Mouse (Mus musculus): Measurements from ENCODE around the gene H2-M3.
"Not testable (repeated sequence)": the region's sequence is repeated elsewhere in the genome, so short reads cannot be mapped to it uniquely, and the experiment has no call there.

The H2-M3 gene

DNA sequence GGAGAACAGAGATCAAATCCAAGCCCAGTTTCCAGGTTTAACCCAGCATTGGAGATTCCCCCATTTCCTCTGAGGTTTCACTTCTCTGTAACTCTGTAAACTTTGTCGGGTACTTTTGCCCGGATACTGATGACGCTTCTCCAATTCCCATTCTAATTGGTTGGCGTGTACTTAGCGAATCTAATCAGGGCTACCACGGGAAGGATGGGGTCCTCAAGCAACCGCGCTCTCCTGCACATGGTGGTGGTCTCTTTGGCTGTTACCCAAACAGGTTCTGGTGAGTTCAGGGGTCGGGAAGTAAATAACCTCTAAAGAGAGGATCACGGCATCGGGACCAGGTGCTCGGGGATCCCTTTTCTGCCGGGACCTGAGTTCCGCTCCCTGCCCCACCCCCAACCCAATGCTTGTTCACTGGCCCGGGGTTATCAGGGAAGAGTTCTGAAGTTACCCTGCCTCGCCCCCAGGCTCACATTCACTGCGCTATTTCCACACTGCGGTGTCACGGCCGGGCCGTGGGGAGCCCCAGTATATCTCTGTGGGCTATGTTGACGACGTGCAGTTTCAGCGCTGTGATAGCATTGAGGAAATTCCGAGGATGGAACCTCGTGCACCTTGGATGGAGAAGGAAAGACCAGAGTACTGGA lies at the start of gene H2-M3:
TSS of gene H2-M3 (plus strand) at position 163 of the 644 bp plus-strand sequence.
- peak; percentile 91 for DNase-seq (ENCODE audit: low spot score)

DNA sequence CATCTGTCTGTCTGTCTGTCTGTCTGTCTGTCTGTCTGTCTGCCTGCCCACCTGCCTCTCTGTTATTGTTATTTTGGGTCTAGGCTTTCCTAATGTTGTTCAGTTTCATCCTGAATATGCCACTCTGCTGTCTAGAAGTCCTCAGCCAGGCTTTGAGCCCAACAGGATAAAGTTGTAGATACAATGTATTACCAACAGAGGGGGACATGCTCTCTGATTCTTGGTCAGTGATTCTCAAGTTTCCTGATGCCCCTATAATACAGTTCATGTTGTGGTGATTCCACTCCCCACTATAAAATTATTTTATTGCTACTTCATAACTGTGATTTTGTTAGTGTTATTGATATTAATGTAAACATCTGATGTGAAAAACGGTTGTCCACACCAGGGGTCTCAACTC lies 48.1 kb upstream of the H2-M3 start:
- no peak for DNase-seq (ENCODE audit: low spot score)

- DNase-seq (ENCODE audit: low spot score), result not testable (repeated sequence)
These were observed 32.8 kb upstream of the H2-M3 start, which contains the start of gene Olfr97 for GRCm38 (mm10) chr17:37237230-37237629. TSS of gene Olfr97 (minus strand) at chr17:37237330.

GRCm38 (mm10) chr17:37242198-37242597 lies 27.8 kb upstream of the H2-M3 start:
- no peak for DNase-seq (ENCODE audit: low spot score)

- DNase-seq (ENCODE audit: low spot score), result peak; percentile 64
These were observed 23.3 kb upstream of the H2-M3 start for GRCm38 (mm10) chr17:37246715-37247114.

DNA sequence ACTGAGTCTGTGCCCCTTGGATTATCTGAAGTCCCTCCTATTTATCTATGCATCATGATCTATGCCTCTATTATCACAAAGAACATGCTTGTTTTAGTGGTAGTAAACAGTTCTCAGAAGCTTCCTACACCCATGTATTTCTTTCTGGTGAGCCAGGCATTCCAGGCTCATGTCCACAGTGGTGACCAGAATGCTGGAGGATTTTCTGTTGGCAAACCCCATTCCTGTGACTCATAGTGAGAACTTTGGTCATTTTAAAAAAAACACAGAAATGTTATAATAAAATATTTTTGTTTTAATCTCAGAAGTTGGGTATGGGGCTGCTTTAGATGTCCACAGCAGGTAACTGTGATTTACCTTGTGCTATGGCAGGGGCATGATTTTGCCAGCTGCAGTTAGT lies 20.6 kb upstream of the H2-M3 start:
- DNase-seq (ENCODE audit: low spot score), result no peak

DNA sequence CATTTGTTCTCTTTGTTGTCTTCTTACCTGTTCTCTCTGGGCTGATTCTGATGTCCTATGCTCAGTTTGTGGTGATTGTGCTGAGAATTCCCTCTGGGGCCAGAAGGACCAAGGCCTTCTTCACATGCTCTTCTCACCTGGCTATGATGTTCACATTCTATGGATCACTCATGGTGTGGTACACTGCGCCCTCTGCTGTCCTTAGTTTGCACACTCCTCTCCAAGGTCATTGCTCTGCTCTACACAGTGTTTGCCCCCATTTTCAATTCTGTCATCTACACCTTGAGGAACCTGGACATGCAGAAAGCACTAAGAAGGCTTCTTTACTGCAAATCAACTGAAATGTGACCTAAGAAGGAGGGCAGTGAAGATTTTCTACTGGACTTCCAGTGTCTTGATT lies 19.5 kb upstream of the H2-M3 start:
- DNase-seq (ENCODE audit: low spot score), result peak; percentile 15

GRCm38 (mm10) chr17:37263626-37264025 lies 6.4 kb upstream of the H2-M3 start, which contains the start of gene Olfr98:
TSS of gene Olfr98 (minus strand) at chr17:37263749.
- DNase-seq (ENCODE audit: low spot score), result no peak

- peak; percentile 93 for DNase-seq (ENCODE audit: low spot score)
These were observed 677 bp downstream of the H2-M3 start for GRCm38 (mm10) chr17:37270702-37271092.

DNA sequence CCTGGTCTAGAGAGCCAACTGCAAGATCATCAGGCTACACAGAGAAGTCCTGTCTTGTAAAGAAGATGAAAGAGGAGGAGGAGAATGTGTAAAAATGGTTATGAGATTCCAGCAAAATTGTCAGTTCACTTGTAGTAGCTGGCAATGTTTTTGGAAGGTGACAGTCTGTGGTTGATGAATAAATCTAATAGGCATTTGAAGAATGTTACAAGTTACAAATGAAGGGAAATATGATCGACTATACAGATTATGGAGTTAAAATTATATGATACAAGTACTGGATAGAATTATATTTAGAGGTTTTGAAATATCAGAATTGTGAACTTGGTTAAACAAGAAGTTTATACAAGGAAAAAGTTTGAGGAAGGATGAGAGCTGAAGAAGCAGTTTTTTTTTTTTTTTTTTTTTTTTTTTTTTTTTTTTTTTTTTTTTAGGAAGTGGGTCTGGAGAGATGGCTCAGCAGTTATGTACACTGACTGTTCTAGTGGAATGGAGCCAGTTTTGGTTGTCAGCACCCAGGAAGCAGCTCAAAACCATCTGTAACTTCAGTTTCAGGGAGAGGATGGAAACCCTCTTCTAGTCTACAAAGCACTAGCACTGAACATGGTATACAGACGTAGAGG lies 5.7 kb downstream of the H2-M3 start:
- no peak for DNase-seq (ENCODE audit: low spot score)

- no peak for DNase-seq (ENCODE audit: low spot score)
These were observed 6.6 kb downstream of the H2-M3 start for GRCm38 (mm10) chr17:37276573-37276972.

DNA sequence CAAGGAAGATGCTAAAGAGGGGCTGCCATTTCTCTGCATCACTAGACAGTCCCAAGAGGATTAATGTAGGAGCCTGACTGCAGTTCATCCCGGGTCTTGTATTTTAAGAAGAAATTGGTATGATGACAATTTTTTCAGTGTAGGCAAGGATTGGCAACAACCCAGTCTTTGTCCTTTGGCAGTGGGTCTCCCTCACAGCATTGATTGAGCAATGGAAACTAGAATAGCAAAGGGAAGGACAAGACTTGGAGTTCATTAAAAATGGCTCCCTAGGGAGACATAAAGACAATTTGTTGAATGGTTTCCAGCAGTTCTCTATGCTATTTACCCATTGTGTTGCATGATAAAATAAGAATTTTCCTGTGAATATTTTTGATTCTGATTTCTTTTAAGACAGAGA lies 10.3 kb downstream of the H2-M3 start:
- DNase-seq (ENCODE audit: low spot score), result no peak

DNA sequence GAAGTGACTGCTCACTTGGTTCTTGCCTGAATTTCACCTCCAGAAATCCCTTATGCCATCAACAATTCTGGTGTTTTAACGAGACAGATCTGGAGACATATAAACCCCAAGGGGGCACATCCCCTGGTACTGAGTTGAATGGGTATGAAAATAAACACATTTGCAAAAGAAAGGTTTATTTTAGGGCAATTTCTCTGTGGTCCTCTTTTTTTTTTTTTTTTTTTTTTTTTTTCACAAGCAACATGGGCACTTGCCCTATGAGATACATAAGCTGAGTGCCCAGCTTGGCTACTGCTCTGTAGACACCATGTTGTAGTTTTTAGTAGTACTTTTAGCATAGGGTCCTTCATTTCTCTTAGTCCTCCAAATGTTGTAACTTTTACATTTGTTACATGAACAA lies 13.3 kb downstream of the H2-M3 start, which contains the start of gene Olfr99:
TSS of gene Olfr99 (minus strand) at position 101 of the 400 bp plus-strand sequence.
- DNase-seq (ENCODE audit: low spot score), result no peak

GRCm38 (mm10) chr17:37304213-37304612 lies 34.2 kb downstream of the H2-M3 start, which contains the start of gene Olfr101:
TSS of gene Olfr101 (minus strand) at chr17:37304313.
- DNase-seq (ENCODE audit: low spot score), result no peak

- DNase-seq (ENCODE audit: low spot score), result no peak
These were observed 38.5 kb downstream of the H2-M3 start for GRCm38 (mm10) chr17:37308483-37308882.

DNA sequence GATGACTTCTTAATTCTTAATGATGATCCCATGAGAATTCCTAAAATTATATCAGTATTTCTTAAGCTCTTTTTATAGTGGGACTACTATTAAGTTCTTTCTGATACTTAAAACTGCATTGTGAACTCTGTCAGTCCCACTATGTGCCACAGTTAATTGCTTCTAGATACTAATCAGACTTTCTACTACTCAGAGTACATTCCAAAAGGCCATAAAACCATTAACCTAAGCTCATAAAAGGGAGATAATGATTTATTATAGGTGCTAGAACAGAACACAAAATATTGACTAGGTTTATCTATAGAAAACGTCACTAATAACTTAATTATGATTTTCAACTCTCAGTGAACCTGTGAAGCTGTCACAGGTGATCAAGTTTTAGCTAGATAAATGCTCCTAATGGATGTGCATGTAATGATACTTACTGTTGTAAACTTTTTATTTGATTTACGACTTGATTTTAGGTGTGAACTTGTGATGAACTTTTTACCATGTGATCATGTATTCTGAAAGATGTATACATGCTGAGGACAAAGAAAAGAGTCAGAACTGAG lies 40.2 kb downstream of the H2-M3 start:
- DNase-seq (ENCODE audit: low spot score), result no peak

GRCm38 (mm10) chr17:37316954-37317353 lies 46.9 kb downstream of the H2-M3 start, which contains the start of gene Olfr102:
TSS of gene Olfr102 (minus strand) at chr17:37317054.
- no peak for DNase-seq (ENCODE audit: low spot score)

All from T-cell, adult 2 months (primary cell).